Mouse (Mus musculus) heart, adult 2 months (tissue): Measurements from ENCODE around the gene Fastkd5.

ENCODE experiments used
- CTCF ChIP-seq: fragments of 200-600 bp; IDR thresholded peaks from 2 replicates; pipeline ENCODE4 v1.8.1; 2022; ENCODE audit warnings: antibody characterized with exemption, mild to moderate bottlenecking, moderate library complexity
- POLR2A ChIP-seq: fragments of 200-500 bp; IDR thresholded peaks from 2 replicates; pipeline ENCODE4 v1.6.1; 2011; ENCODE audit warnings: mild to moderate bottlenecking, low read depth, low read length, control low read depth; ENCODE audit not compliant: insufficient read depth

GRCm38 (mm10) chr2:130638101-130638611, 8.3 kb upstream of the Fastkd5 start:
- TF ChIP-seq POLR2A (no peak), CTCF (no peak)
